In genomic region chr5:114513911-114514457, GRCm38 (mm10) we compare ENCODE assay signal across 11 mouse cellular contexts. TPM values are rescaled to one million over a fixed set of nuclear protein-coding genes. Genes with fewer than 3 reads are reported as not detected.
DNase-seq lines count a peak whose midpoint lies in the region; ATAC-seq lines count a peak whose summit lies in the region.
"Had no signal": no experiment of that assay in that cellular context is flagged by ENCODE, and none has a peak within 500 bp of the region (broad histone marks: within the 10 kb centered on the region; RNA-seq: fewer than 3 reads in every experiment).

No protein-coding gene starts in this region.

- no peak overlapping the region for H3K9ac ChIP-seq in neural tube, embryonic 12.5 days
- no peak overlapping the region for H3K9ac ChIP-seq in forebrain, embryonic 14.5 days (ENCODE audit: low read length)
- H3K9ac ChIP-seq in limb, embryonic 12.5 days (replicated peaks) = no peak overlapping the region
- no peak overlapping the region for H3K9ac ChIP-seq in stomach, embryonic 16.5 days (ENCODE audit: low read length)

- no peak overlapping the region for H3K27ac ChIP-seq in neural tube, embryonic 12.5 days
- no peak overlapping the region; the same call in 1 of the 2 replicates for H3K27ac ChIP-seq in forebrain, embryonic 14.5 days (ENCODE audit: low read depth, low read length)
- no peak overlapping the region for H3K27ac ChIP-seq in limb, embryonic 12.5 days
- H3K27ac ChIP-seq in stomach, embryonic 16.5 days (ENCODE audit: low read length) = no peak overlapping the region
- H3K27ac ChIP-seq: gastrocnemius, adult 2 months; left cerebral cortex, adult 2 months had no signal

- no peak overlapping the region for H3K4me3 ChIP-seq in neural tube, embryonic 12.5 days
- H3K4me3 ChIP-seq in forebrain, embryonic 14.5 days (ENCODE audit: low read depth, low read length) = no peak overlapping the region
- H3K4me3 ChIP-seq in limb, embryonic 12.5 days (replicated peaks) = no peak overlapping the region
- no peak overlapping the region for H3K4me3 ChIP-seq in stomach, embryonic 16.5 days (replicated peaks; ENCODE audit: low read length)
- H3K4me3 ChIP-seq: gastrocnemius, adult 2 months; left cerebral cortex, adult 2 months had no signal

- H3K4me1 ChIP-seq in neural tube, embryonic 12.5 days = peaks cover 22% of the 10 kb centered on the region; the same call in 1 of the 2 replicates
- H3K4me1 ChIP-seq in forebrain, embryonic 14.5 days (ENCODE audit: control insufficient read depth, insufficient read depth, low read length) = peaks cover 7% of the 10 kb centered on the region; the same call in 1 of the 2 replicates
- H3K4me1 ChIP-seq in limb, embryonic 12.5 days (replicated peaks) = peaks cover 29% of the 10 kb centered on the region
- no peaks in the 10 kb centered on the region for H3K4me1 ChIP-seq in stomach, embryonic 16.5 days (ENCODE audit: control insufficient read depth, insufficient read depth, low read length)

- peak overlapping the region; percentile 21; the same call in 1 of the 2 replicates for H3K4me2 ChIP-seq in neural tube, embryonic 12.5 days (replicated peaks)
- peak overlapping the region; percentile 16; the same call in 1 of the 2 replicates for H3K4me2 ChIP-seq in forebrain, embryonic 14.5 days (ENCODE audit: low read length)
- peak overlapping the region; percentile 34 for H3K4me2 ChIP-seq in limb, embryonic 12.5 days
- H3K4me2 ChIP-seq in stomach, embryonic 16.5 days (ENCODE audit: low read depth, low read length) = 0 out of 2 replicates have a peak overlapping the region, but pooled peaks have one; percentile 9

- H3K9me3 ChIP-seq in neural tube, embryonic 12.5 days = no peaks in the 10 kb centered on the region
- H3K9me3 ChIP-seq in forebrain, embryonic 14.5 days (replicated peaks; ENCODE audit: control insufficient read depth, low read length) = no peaks in the 10 kb centered on the region
- H3K9me3 ChIP-seq in limb, embryonic 12.5 days = no peaks in the 10 kb centered on the region
- no peaks in the 10 kb centered on the region for H3K9me3 ChIP-seq in stomach, embryonic 16.5 days (replicated peaks; ENCODE audit: control insufficient read depth, low read length)

- ATAC-seq in neural tube, embryonic 12.5 days (ENCODE audit: low FRiP score, low read depth) = no peak
- ATAC-seq in forebrain, embryonic 14.5 days = peak; percentile 61; the same call in 1 of the 2 replicates
- ATAC-seq in limb, embryonic 12.5 days (ENCODE audit: insufficient number of reproducible peaks, insufficient read depth, low FRiP score, low TSS enrichment, low read depth) = no peak
- ATAC-seq in stomach, embryonic 16.5 days (ENCODE audit: insufficient read depth, low FRiP score) = no peak

- no peaks in the 10 kb centered on the region for H3K36me3 ChIP-seq in neural tube, embryonic 12.5 days
- no peaks in the 10 kb centered on the region for H3K36me3 ChIP-seq in forebrain, embryonic 14.5 days (ENCODE audit: control insufficient read depth, insufficient read depth, low read length)
- H3K36me3 ChIP-seq in limb, embryonic 12.5 days = no peaks in the 10 kb centered on the region
- H3K36me3 ChIP-seq in stomach, embryonic 16.5 days (ENCODE audit: control insufficient read depth, insufficient read depth, low read length) = no peaks in the 10 kb centered on the region

- 10% methylated on average over 10 of the region's 10 CpGs for WGBS in neural tube, embryonic 12.5 days
- 3% methylated on average over 10 of the region's 10 CpGs for WGBS in forebrain, embryonic 14.5 days
- WGBS in limb, embryonic 12.5 days = 11% methylated on average over 10 of the region's 10 CpGs
- WGBS in stomach, embryonic 16.5 days = 12% methylated on average over 10 of the region's 10 CpGs

- DNase-seq in neural tube, embryonic 10.5 days (ENCODE audit: extremely low spot score, low spot score) = no peak
- peak; percentile 48 for DNase-seq in forebrain, embryonic 14.5 days (ENCODE audit: low spot score)
- DNase-seq in spleen, adult 12 weeks (ENCODE audit: low spot score) = no peak
- DNase-seq in lung, postnatal 4 days = no peak
- DNase-seq in right cerebral cortex, postnatal 10 days (ENCODE audit: low spot score in 2 of 2) = no peak
- DNase-seq: gastrocnemius, adult 2 months; kidney, adult 2 months had no signal

- peaks cover 17% of the 10 kb centered on the region; the same call in 1 of the 2 replicates for H3K27me3 ChIP-seq in neural tube, embryonic 12.5 days (replicated peaks)
- H3K27me3 ChIP-seq in forebrain, embryonic 14.5 days (replicated peaks; ENCODE audit: control insufficient read depth, insufficient read depth, low read length) = no peaks in the 10 kb centered on the region
- peaks cover 47% of the 10 kb centered on the region for H3K27me3 ChIP-seq in limb, embryonic 12.5 days
- H3K27me3 ChIP-seq in stomach, embryonic 16.5 days (ENCODE audit: control insufficient read depth, insufficient read depth, low read length) = peaks cover 8% of the 10 kb centered on the region; the same call in 1 of the 2 replicates

RNA-seq across cellular contexts. Expression of gene Fam222a, which starts 53.8 kb away (rescaled TPM):
- 7.2 and 8.0 TPM in 2 replicates for polyA plus RNA-seq in neural tube, embryonic 12.5 days (2016; fragmentation: Nextera tagmentation; extraction: Ambion mirVana)
- polyA plus RNA-seq in forebrain, embryonic 14.5 days (2014; fragmentation: Nextera tagmentation; extraction: Ambion mirVana) = 4.5 and 5.0 TPM in 2 replicates
- polyA plus RNA-seq in limb, embryonic 12.5 days (2016; fragmentation: Nextera tagmentation; extraction: Ambion mirVana) = 1.7 and 2.1 TPM in 2 replicates
- polyA plus RNA-seq in stomach, embryonic 16.5 days (2015; fragmentation: Nextera tagmentation; extraction: Ambion mirVana) = 1.4 and 1.6 TPM in 2 replicates
